Mouse (Mus musculus) stomach, embryonic 14.5 days (tissue): ENCODE measurements at regions not wholly inside any gene's neighbourhood (a gene's known extent, or its start where the extent isn't known, plus 50 kb on each side); places are given as distances from the start of the nearest gene placed in this dataset.

Source experiments
- ATAC-seq: fragments of 200-750 bp; cut with Nextera tagmentation; 2 replicates; pipeline ENCODE4 v1.8.0; 2017; ENCODE audit warnings: low read depth, moderate TSS enrichment; ENCODE audit not compliant: insufficient number of reproducible peaks, insufficient read depth, low FRiP score
- H3K27ac ChIP-seq: fragments of 300-500 bp; sonication (generic); 2 replicates; pipeline ENCODE4 v1.5.1; 2014; ENCODE audit warnings: mild to moderate bottlenecking, low read length, moderate library complexity, mixed read lengths
- H3K27me3 ChIP-seq: fragments of 300-500 bp; sonication (generic); 2 replicates; pipeline ENCODE4 v1.6.1; 2014; ENCODE audit warnings: low read length, control low read depth, mixed read lengths; ENCODE audit not compliant: control insufficient read depth, insufficient read depth
- H3K36me3 ChIP-seq: fragments of 300-500 bp; sonication (generic); 2 replicates; pipeline ENCODE4 v1.6.1; 2014; ENCODE audit warnings: mild to moderate bottlenecking, control low read depth, low read length, moderate library complexity, mixed read lengths; ENCODE audit not compliant: control insufficient read depth, insufficient read depth
- H3K4me1 ChIP-seq: fragments of 300-500 bp; sonication (generic); 2 replicates; pipeline ENCODE4 v1.6.1; 2014; ENCODE audit warnings: low read length, control low read depth, mixed read lengths; ENCODE audit not compliant: control insufficient read depth, insufficient read depth
- H3K4me2 ChIP-seq: fragments of 300-500 bp; sonication (generic); replicated peaks from 2 replicates; pipeline ENCODE4 v1.6.1; 2014; ENCODE audit warnings: low read depth, low read length, control low read depth
- H3K4me3 ChIP-seq: fragments of 300-500 bp; sonication (generic); 2 replicates; pipeline ENCODE4 v1.5.1; 2014; ENCODE audit warnings: low read depth, low read length, control low read depth
- H3K9ac ChIP-seq: fragments of 300-500 bp; sonication (generic); replicated peaks from 2 replicates; pipeline ENCODE4 v1.6.1; 2014; ENCODE audit warnings: low read depth, mild to moderate bottlenecking, control low read depth, low read length, moderate library complexity, mixed read lengths
- H3K9me3 ChIP-seq: fragments of 300-500 bp; sonication (generic); 2 replicates; pipeline ENCODE4 v1.6.1; 2016; ENCODE audit warnings: low read depth, low read length, control low read depth; ENCODE audit not compliant: control insufficient read depth
- WGBS: fragments of 180-500 bp; shearing (Covaris S2); extraction: QIAGEN DNeasy Blood & Tissue Kit; methylation state at CpG from one replicate; pipeline ENCODE4 v1.1.7; 2014; 5-methylcytosine and 5-hydroxymethylcytosine counted together

DNA sequence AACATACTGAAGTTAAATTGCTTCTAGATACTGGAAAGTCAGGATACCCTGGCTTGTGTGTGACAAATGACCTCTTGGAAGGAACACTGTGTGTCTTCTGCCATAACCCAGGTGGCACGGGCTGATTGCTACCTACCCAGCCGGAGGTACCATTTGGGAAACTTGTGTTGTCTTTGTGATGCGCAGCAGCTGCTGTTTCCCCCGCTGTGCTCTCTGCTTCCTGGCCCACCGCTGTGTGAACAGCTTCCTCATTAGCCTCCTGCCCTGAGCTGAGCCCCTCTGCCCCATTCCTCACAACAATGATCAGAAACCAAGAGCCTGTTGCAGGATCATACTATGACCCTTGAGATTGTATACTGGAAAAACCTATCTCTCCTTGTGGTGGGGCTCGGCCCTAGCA, 51.9 kb upstream of the Cldn5 start:
- 0 out of 2 replicates have a peak, but pooled peaks cover 8% of the 10 kb centered on the region for H3K4me1 ChIP-seq
- ATAC-seq: no peak
- no peaks in the 10 kb centered on the region for H3K36me3 ChIP-seq
- H3K4me2 ChIP-seq: no peak overlapping the region
- H3K27ac ChIP-seq: no peak overlapping the region
- H3K27me3 ChIP-seq: no peaks in the 10 kb centered on the region
- 23% methylated on average over 6 of the region's 6 CpGs for WGBS
- H3K4me3 ChIP-seq: no peak overlapping the region
- no peaks in the 10 kb centered on the region for H3K9me3 ChIP-seq
- no peak overlapping the region for H3K9ac ChIP-seq
